ENCODE assay signal across 8 mouse cellular contexts in the genomic region with DNA sequence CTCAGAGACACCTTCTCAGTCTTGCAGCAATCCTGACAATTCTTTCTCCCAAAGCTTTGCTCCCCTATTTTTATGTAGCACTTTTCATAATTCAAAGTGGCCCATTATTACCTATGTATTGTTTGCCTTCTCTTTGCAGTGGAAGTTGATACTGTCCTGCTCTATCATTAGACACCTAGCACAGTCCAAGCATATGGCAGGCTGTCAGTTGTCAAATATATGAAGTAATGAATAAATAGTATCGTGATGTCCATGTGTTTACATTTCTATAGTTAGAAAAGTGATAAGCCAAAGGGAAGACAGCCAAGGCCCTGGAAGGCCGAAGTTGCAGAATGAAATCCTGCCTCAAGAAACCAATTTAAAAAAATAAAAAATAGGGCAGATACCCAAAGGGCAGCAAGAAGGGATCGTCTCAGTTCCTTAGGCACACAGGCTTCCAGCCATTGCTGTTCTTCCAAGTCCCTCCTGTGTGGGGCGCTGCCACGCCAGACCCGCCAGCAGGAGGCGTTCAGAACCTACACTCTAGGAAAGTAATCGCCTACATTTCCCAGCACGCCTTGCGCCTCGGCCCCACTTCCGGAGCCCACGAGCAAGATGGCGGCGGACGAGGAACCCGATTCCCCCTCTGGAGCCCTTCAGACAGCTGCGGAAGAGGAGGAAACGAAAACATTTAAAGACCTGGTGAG. TPM values are rescaled to one million over a fixed set of nuclear protein-coding genes. Genes with fewer than 3 reads are reported as not detected.
A peak's percentile ranks its signal among the peaks of the same experiment; 100 is the strongest.
DNase-seq lines count a peak whose midpoint lies in the region; ATAC-seq and TF ChIP-seq lines count a peak whose summit lies in the region.

A gene (plus strand): TSS at position 565 of the 686 bp plus-strand sequence.

- DNase-seq in 3T3-L1 (ENCODE audit: low read depth, low spot score): peak; percentile 98
- DNase-seq in adrenal gland, postnatal 4 days (ENCODE audit: low spot score in 2 of 2): peak; percentile 78 to 91
- DNase-seq in embryonic facial prominence, embryonic 14.5 days (ENCODE audit: low spot score): peak; percentile 97
- peak; percentile 94 to 95 for DNase-seq in heart, adult 2 months
- DNase-seq in kidney, adult 8-10 months: peak; percentile 93 to 97
- peak; percentile 93 to 98 for DNase-seq in spleen, postnatal 10 days (ENCODE audit: low spot score in 2 of 2)

- 5% methylated on average over 19 of the region's 19 CpGs for whole genome bisulfite sequencing in embryonic facial prominence, embryonic 14.5 days
- WGBS in heart, adult 2 months: 1% methylated on average over 19 of the region's 19 CpGs
- 6% methylated on average over 19 of the region's 19 CpGs for WGBS in limb, embryonic 13.5 days
- 7% methylated on average over 19 of the region's 19 CpGs for WGBS in midbrain, embryonic 16.5 days

- peak within 1 kb of the TSS; percentile 74 for H3K4me3 ChIP-seq in embryonic facial prominence, embryonic 14.5 days (ENCODE audit: low read depth, low read length)
- peak within 1 kb of the TSS; percentile 93 for H3K4me3 ChIP-seq in heart, adult 2 months
- peak within 1 kb of the TSS; percentile 61 for H3K4me3 ChIP-seq in limb, embryonic 13.5 days
- peak within 1 kb of the TSS; percentile 60 for H3K4me3 ChIP-seq in midbrain, embryonic 16.5 days (ENCODE audit: low read depth, low read length)

- no peaks in the 10 kb centered on the region for H3K9me3 ChIP-seq in embryonic facial prominence, embryonic 14.5 days (ENCODE audit: control insufficient read depth, low read length)
- no peaks in the 10 kb centered on the region for H3K9me3 ChIP-seq in limb, embryonic 13.5 days
- H3K9me3 ChIP-seq in midbrain, embryonic 16.5 days (replicated peaks; ENCODE audit: control insufficient read depth, low read length, poor library complexity, severe bottlenecking): no peaks in the 10 kb centered on the region

- TF ChIP-seq POLR2A in heart, adult 2 months (IDR thresholded peaks at IDR 0.05; ENCODE audit: insufficient read depth, low read depth, low read length): peak; percentile 78

- peaks cover 6% of the 10 kb centered on the region; the same call in 1 of the 2 replicates for H3K4me1 ChIP-seq in embryonic facial prominence, embryonic 14.5 days (ENCODE audit: control insufficient read depth, insufficient read depth, low read length)
- H3K4me1 ChIP-seq in heart, adult 2 months (ENCODE audit: control insufficient read depth, insufficient read depth, low read length): peaks cover 4% of the 10 kb centered on the region
- peaks cover 6% of the 10 kb centered on the region for H3K4me1 ChIP-seq in limb, embryonic 13.5 days
- H3K4me1 ChIP-seq in midbrain, embryonic 16.5 days (ENCODE audit: control insufficient read depth, insufficient read depth, low read length): peaks cover 6% of the 10 kb centered on the region

- intact Hi-C loops in heart, adult 2 months (cut with DNase I): loop anchor here (1.0 to 10.0 kb wide), 4 partner anchors 27 to 1814 kb away; a partner anchor contains a TSS

- no peaks in the 10 kb centered on the region for H3K27me3 ChIP-seq in embryonic facial prominence, embryonic 14.5 days (replicated peaks; ENCODE audit: control insufficient read depth, insufficient read depth, low read length)
- H3K27me3 ChIP-seq in heart, adult 2 months (ENCODE audit: control insufficient read depth, insufficient read depth, low read length): no peaks in the 10 kb centered on the region
- no peaks in the 10 kb centered on the region for H3K27me3 ChIP-seq in limb, embryonic 13.5 days
- no peaks in the 10 kb centered on the region for H3K27me3 ChIP-seq in midbrain, embryonic 16.5 days (ENCODE audit: control insufficient read depth, insufficient read depth, low read depth, low read length)

- no peak within 1 kb of the TSS for H3K27ac ChIP-seq in embryonic facial prominence, embryonic 14.5 days (replicated peaks; ENCODE audit: low read depth, low read length)
- peak within 1 kb of the TSS; percentile 81 for H3K27ac ChIP-seq in heart, adult 2 months
- H3K27ac ChIP-seq in limb, embryonic 13.5 days: no peak within 1 kb of the TSS
- H3K27ac ChIP-seq in midbrain, embryonic 16.5 days (ENCODE audit: low read length): no peak within 1 kb of the TSS

- peak; percentile 94 for TF ChIP-seq EP300 in heart, adult 2 months (IDR thresholded peaks at IDR 0.05; ENCODE audit: insufficient read depth, low read depth, low read length)

- peaks cover 31% of the 10 kb centered on the region for H3K36me3 ChIP-seq in embryonic facial prominence, embryonic 14.5 days (ENCODE audit: control insufficient read depth, insufficient read depth, low read length)
- H3K36me3 ChIP-seq in heart, adult 2 months (ENCODE audit: control insufficient read depth, insufficient read depth, low read length): peaks cover 3% of the 10 kb centered on the region
- H3K36me3 ChIP-seq in limb, embryonic 13.5 days: peaks cover 27% of the 10 kb centered on the region
- peaks cover 7% of the 10 kb centered on the region for H3K36me3 ChIP-seq in midbrain, embryonic 16.5 days (ENCODE audit: control insufficient read depth, insufficient read depth, low read length)

- ATAC-seq in embryonic facial prominence, embryonic 14.5 days (ENCODE audit: low read depth): peak; percentile 97
- peak; percentile 91 for ATAC-seq in limb, embryonic 13.5 days (ENCODE audit: low FRiP score, low read depth)
- peak; percentile 94 for ATAC-seq in midbrain, embryonic 16.5 days

- no peak; the same call in 1 of the 2 replicates for TF ChIP-seq CTCF in heart, adult 2 months (IDR thresholded peaks at IDR 0.05)

- H3K9ac ChIP-seq in embryonic facial prominence, embryonic 14.5 days (ENCODE audit: low read depth, low read length): peak within 1 kb of the TSS; percentile 82
- peak within 1 kb of the TSS; percentile 66 for H3K9ac ChIP-seq in heart, adult 2 months (ENCODE audit: low read depth, low read length)
- peak within 1 kb of the TSS; percentile 72 for H3K9ac ChIP-seq in limb, embryonic 13.5 days
- H3K9ac ChIP-seq in midbrain, embryonic 16.5 days (ENCODE audit: low read depth, low read length): peak within 1 kb of the TSS; percentile 71

- H3K79me2 ChIP-seq in heart, adult 2 months (replicated peaks; ENCODE audit: control insufficient read depth, insufficient read depth, low read length): no peaks in the 10 kb centered on the region; the same call in 1 of the 2 replicates

- H3K4me2 ChIP-seq in embryonic facial prominence, embryonic 14.5 days (ENCODE audit: low read depth, low read length): peak within 1 kb of the TSS; percentile 62
- H3K4me2 ChIP-seq in limb, embryonic 13.5 days (replicated peaks): peak within 1 kb of the TSS; percentile 86
- H3K4me2 ChIP-seq in midbrain, embryonic 16.5 days (ENCODE audit: low read length): peak within 1 kb of the TSS; percentile 73

RNA-seq across cellular contexts. Expression of the gene that starts here (rescaled TPM):
- total RNA-seq in adrenal gland, postnatal 4 days (2021): 10 to 100 TPM; 74.1 to 84.0 TPM
- 90.0 and 90.8 TPM in 2 replicates for polyA plus RNA-seq in embryonic facial prominence, embryonic 14.5 days (2014; fragmentation: Nextera tagmentation; extraction: Ambion mirVana)
- total RNA-seq in heart, adult 2 months (2021): 10 to 100 TPM; 38.1 to 40.3 TPM
- 32.2 and 53.1 TPM in 2 replicates for polyA plus RNA-seq in heart, adult 2 months (2012; rRNA removed)
- 120 and 123 TPM in 2 replicates for polyA plus RNA-seq in limb, embryonic 13.5 days (2015; fragmentation: Nextera tagmentation; extraction: Ambion mirVana)
- 75.1 and 78.2 TPM in 2 replicates for polyA plus RNA-seq in midbrain, embryonic 16.5 days (2015; fragmentation: Nextera tagmentation; extraction: Ambion mirVana)
